Mouse (Mus musculus) megakaryocyte, embryonic 14.5 days (primary cell): ENCODE measurements at regions not wholly inside any gene's neighbourhood (a gene's known extent, or its start where the extent isn't known, plus 50 kb on each side); places are given as distances from the start of the nearest gene placed in this dataset.

Experiments used
- FLI1 ChIP-seq: IDR thresholded peaks from 2 replicates; pipeline ENCODE4 v1.6.1; 2012; ENCODE audit warnings: low read length, inconsistent platforms, mixed read lengths
- GATA1 ChIP-seq: IDR thresholded peaks from 3 replicates; pipeline ENCODE4 v1.6.1; 2012; ENCODE audit warnings: mixed read lengths, low read length, inconsistent platforms, borderline replicate concordance

DNA sequence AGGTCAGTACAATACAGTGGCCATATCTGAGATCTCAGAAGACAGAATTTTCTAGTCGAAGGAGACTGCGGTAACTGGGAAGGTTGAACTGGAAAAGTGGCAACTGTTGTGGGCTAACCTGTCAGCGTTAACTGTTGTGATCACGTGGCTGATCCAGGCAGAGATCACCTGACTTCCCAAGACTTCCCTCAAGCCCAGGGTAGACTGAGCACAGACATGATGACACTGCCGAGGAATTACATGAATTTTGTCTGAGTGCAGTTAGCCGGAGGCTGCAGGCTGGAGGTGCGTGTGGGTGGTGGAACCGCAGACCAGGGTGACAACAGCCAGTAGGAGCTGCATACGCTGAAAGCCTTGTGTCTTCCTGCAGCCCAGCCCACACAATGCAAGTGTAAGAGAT is 70.6 kb upstream of the Jade1 start:
- TF ChIP-seq FLI1 (no peak), GATA1 (no peak)
